Mouse (Mus musculus) MEL (cell line): ENCODE results near the gene Dhx29. TPM values are rescaled to one million over a fixed set of nuclear protein-coding genes. Genes with fewer than 3 reads are reported as not detected.

Experiments
- DNase-seq: peaks from one replicate; pipeline ENCODE4 v3.0.0; 2011; ENCODE audit warnings: low read depth, low spot score
- H3K27ac ChIP-seq: 2 replicates; pipeline ENCODE4 v1.5.1; 2012; ENCODE audit warnings: low read depth, mild to moderate bottlenecking, control low read depth, low read length, moderate library complexity; ENCODE audit not compliant: control insufficient read depth
- H3K27me3 ChIP-seq, 2 experiments: fragments of 150-350 bp in 1 of 2; sonication (generic) in 1 of 2; 2 replicates each; pipeline ENCODE4 v1.6.1; 2012; ENCODE audit warnings: low read length in 2 of 2, mild to moderate bottlenecking in 2 of 2, improper control_type of control experiment in 1 of 2, moderate library complexity in 1 of 2; ENCODE audit not compliant: insufficient read depth in 2 of 2, control insufficient read depth in 1 of 2
- H3K36me3 ChIP-seq, 2 experiments: 2 replicates each; pipeline ENCODE4 v1.6.1; 2012 to 2014; ENCODE audit warnings: low read length in 2 of 2, improper control_type of control experiment in 1 of 2, inconsistent platforms in 1 of 2, mild to moderate bottlenecking in 1 of 2; ENCODE audit not compliant: insufficient read depth in 2 of 2, control insufficient read depth in 1 of 2
- H3K4me1 ChIP-seq, 2 experiments: fragments of 150-350 bp in 1 of 2; sonication (generic) in 1 of 2; 2 replicates each; pipeline ENCODE4 v1.6.1; 2012; ENCODE audit warnings: low read length in 2 of 2, improper control_type of control experiment in 1 of 2, mild to moderate bottlenecking in 1 of 2; ENCODE audit not compliant: insufficient read depth in 2 of 2, control insufficient read depth in 1 of 2
- H3K4me3 ChIP-seq, 2 experiments: fragments of 150-350 bp in 1 of 2; sonication (generic) in 1 of 2; 2 replicates each; pipeline ENCODE4 v1.5.1; 2012; ENCODE audit warnings: low read depth in 2 of 2, low read length in 2 of 2, mild to moderate bottlenecking in 2 of 2, moderate library complexity in 2 of 2, control low read depth in 1 of 2, improper control_type of control experiment in 1 of 2; ENCODE audit not compliant: control insufficient read depth in 1 of 2, insufficient read depth in 1 of 2
- H3K79me2 ChIP-seq: 2 replicates; pipeline ENCODE4 v1.6.1; 2012; ENCODE audit warnings: mild to moderate bottlenecking, low read length, moderate library complexity; ENCODE audit not compliant: control insufficient read depth, poor library complexity, insufficient read depth
- H3K9ac ChIP-seq: 2 replicates; pipeline ENCODE4 v1.6.1; 2012; ENCODE audit warnings: low read depth, mild to moderate bottlenecking, control low read depth, low read length, moderate library complexity; ENCODE audit not compliant: control insufficient read depth, poor library complexity, severe bottlenecking
- H3K9me3 ChIP-seq: fragments of 150-350 bp; sonication (generic); replicated peaks from 2 replicates; pipeline ENCODE4 v1.6.1; 2012; ENCODE audit warnings: mild to moderate bottlenecking, low read length, improper control_type of control experiment, moderate library complexity; ENCODE audit not compliant: insufficient read depth
- BHLHE40 ChIP-seq: IDR thresholded peaks from 2 replicates; pipeline ENCODE4 v1.6.1; 2012; ENCODE audit warnings: low read depth, mild to moderate bottlenecking, inconsistent platforms, low read length, improper control_type of control experiment, borderline replicate concordance
- CTCF ChIP-seq, 3 experiments: IDR thresholded peaks in 2 of 3; conservative IDR thresholded peaks in 1 of 3; 2 replicates each; pipeline ENCODE4 v1.5.1; 2011 to 2012; ENCODE audit warnings: low read length in 3 of 3, low read depth in 2 of 3, mild to moderate bottlenecking in 2 of 3, improper control_type of control experiment in 1 of 3, inconsistent platforms in 1 of 3, mixed read lengths in 1 of 3, moderate library complexity in 1 of 3; ENCODE audit not compliant: control insufficient read depth in 1 of 3, insufficient read depth in 1 of 3, poor library complexity in 1 of 3, severe bottlenecking in 1 of 3
- E2F4 ChIP-seq: IDR thresholded peaks from 2 replicates; pipeline ENCODE4 v1.6.1; 2011; ENCODE audit warnings: low read depth, low read length, improper control_type of control experiment, borderline replicate concordance
- EP300 ChIP-seq, 2 experiments: IDR thresholded peaks; 2 replicates each; pipeline ENCODE4 v1.6.1; 2011; ENCODE audit warnings: improper control_type of control experiment in 2 of 2, low read length in 2 of 2, low read depth in 1 of 2, mild to moderate bottlenecking in 1 of 2
- ETS1 ChIP-seq: IDR thresholded peaks from 2 replicates; pipeline ENCODE4 v1.6.1; 2012; ENCODE audit warnings: low read depth, mild to moderate bottlenecking, inconsistent platforms, low read length, improper control_type of control experiment, moderate library complexity
- GABPA ChIP-seq: IDR thresholded peaks from 2 replicates; pipeline ENCODE4 v1.6.1; 2012; ENCODE audit warnings: low read depth, mild to moderate bottlenecking, inconsistent platforms, low read length, improper control_type of control experiment, moderate library complexity
- GATA1 ChIP-seq: IDR thresholded peaks from 2 replicates; pipeline ENCODE4 v1.6.1; 2011; ENCODE audit warnings: low read depth, low read length, improper control_type of control experiment
- JUND ChIP-seq: IDR thresholded peaks from 2 replicates; pipeline ENCODE4 v1.6.1; 2011; ENCODE audit warnings: low read depth, mild to moderate bottlenecking, improper control_type of control experiment, low read length
- KAT2A ChIP-seq: conservative IDR thresholded peaks from 2 replicates; pipeline ENCODE4 v1.6.1; 2012; ENCODE audit warnings: low read depth, low read length, improper control_type of control experiment, inconsistent platforms
- MAFK ChIP-seq: IDR thresholded peaks from 2 replicates; pipeline ENCODE4 v1.6.1; 2011; ENCODE audit warnings: low read depth, mild to moderate bottlenecking, low read length, improper control_type of control experiment, borderline replicate concordance
- MAZ ChIP-seq: IDR thresholded peaks from 2 replicates; pipeline ENCODE4 v1.6.1; 2012; ENCODE audit warnings: low read depth, mild to moderate bottlenecking, inconsistent platforms, low read length, improper control_type of control experiment
- MXI1 ChIP-seq: IDR thresholded peaks from 2 replicates; pipeline ENCODE4 v1.6.1; 2011; ENCODE audit warnings: mild to moderate bottlenecking, low read depth, low read length, improper control_type of control experiment
- MYB ChIP-seq: IDR thresholded peaks from 2 replicates; pipeline ENCODE4 v1.6.1; 2011; ENCODE audit warnings: mild to moderate bottlenecking, low read depth, low read length, improper control_type of control experiment
- MYC ChIP-seq: IDR thresholded peaks from 2 replicates; pipeline ENCODE4 v1.6.1; 2011; ENCODE audit warnings: low read depth, mild to moderate bottlenecking, low read length, improper control_type of control experiment, moderate library complexity
- NELFE ChIP-seq: IDR thresholded peaks from 2 replicates; pipeline ENCODE4 v1.6.1; 2011; ENCODE audit warnings: low read depth, low read length, improper control_type of control experiment
- NRF1 ChIP-seq: IDR thresholded peaks from 2 replicates; pipeline ENCODE4 v1.6.1; 2014; ENCODE audit warnings: low read depth, mild to moderate bottlenecking, inconsistent platforms, low read length, improper control_type of control experiment, moderate library complexity; ENCODE audit not compliant: poor library complexity, insufficient read depth, severe bottlenecking
- POLR2A ChIP-seq, 2 experiments: IDR thresholded peaks; 2 replicates each; pipeline ENCODE4 v1.6.1; 2011 to 2012; ENCODE audit warnings: low read length in 2 of 2, mild to moderate bottlenecking in 2 of 2, control low read depth in 1 of 2, improper control_type of control experiment in 1 of 2, low read depth in 1 of 2, moderate library complexity in 1 of 2; ENCODE audit not compliant: control insufficient read depth in 1 of 2, insufficient read depth in 1 of 2, poor library complexity in 1 of 2
- RAD21 ChIP-seq: IDR thresholded peaks from 2 replicates; pipeline ENCODE4 v1.6.1; 2011; ENCODE audit warnings: mild to moderate bottlenecking, low read depth, low read length, improper control_type of control experiment
- SMC3 ChIP-seq: IDR thresholded peaks from 2 replicates; pipeline ENCODE4 v1.6.1; 2011; ENCODE audit warnings: low read depth, low read length, improper control_type of control experiment
- TAL1 ChIP-seq: IDR thresholded peaks from 2 replicates; pipeline ENCODE4 v1.6.1; 2012; ENCODE audit warnings: mild to moderate bottlenecking, inconsistent platforms, low read length, moderate library complexity, mixed read lengths
- UBTF ChIP-seq: IDR thresholded peaks from 2 replicates; pipeline ENCODE4 v1.6.1; 2012; ENCODE audit warnings: low read depth, mild to moderate bottlenecking, inconsistent platforms, low read length, improper control_type of control experiment, moderate library complexity, borderline replicate concordance; ENCODE audit not compliant: insufficient read depth
- USF1 ChIP-seq: IDR thresholded peaks from 2 replicates; pipeline ENCODE4 v1.6.1; 2014; ENCODE audit warnings: low read depth, mild to moderate bottlenecking, inconsistent platforms, low read length, improper control_type of control experiment, moderate library complexity
- ZC3H11A ChIP-seq: IDR thresholded peaks from 2 replicates; pipeline ENCODE4 v1.6.1; 2012; ENCODE audit warnings: low read depth, mild to moderate bottlenecking, inconsistent platforms, low read length, improper control_type of control experiment
- ZKSCAN1 ChIP-seq: IDR thresholded peaks from 2 replicates; pipeline ENCODE4 v1.6.1; 2012; ENCODE audit warnings: low read depth, mild to moderate bottlenecking, inconsistent platforms, low read length, improper control_type of control experiment, moderate library complexity
- polyA plus RNA-seq, 2 experiments: library from polyadenylated mRNA; stranded (reverse) in 1 of 2; unstranded in 1 of 2; fragments of >175 nt in 1 of 2; fragments of >200 nt in 1 of 2; gene quantifications; 2 replicates each; pipeline versions ENCODE4 v1.2.1 to v1.2.4; 2012; ENCODE audit warnings: low replicate concordance in 2 of 2, low read depth in 1 of 2; ENCODE audit not compliant: insufficient read length in 2 of 2, insufficient read depth in 1 of 2, missing spikeins in 1 of 2
- total RNA-seq: library from RNA; depleted of rRNA; stranded (reverse); fragments of 300-350 nt; gene quantifications from 2 replicates; pipeline ENCODE4 v1.2.3, GENCODE M21; 2012

The Dhx29 gene
- total and polyA plus RNA-seq, 3 experiments: 25.3 to 41.2 (median 26.7) TPM

GRCm38 (mm10) chr13:112920906-112921305, 6.3 kb upstream of the Dhx29 start:
- H3K36me3 ChIP-seq: peaks cover 7 to 40% of the 10 kb centered on the region in 2 experiments; a peak in 3 of 4 replicates
- no peak for DNase-seq
- peaks cover 0 to 7% of the 10 kb centered on the region in 2 experiments; a peak in 2 of 4 replicates for H3K4me1 ChIP-seq
- no peak overlapping the region for H3K9ac ChIP-seq
- no peak overlapping the region for H3K4me3 ChIP-seq
- peaks cover 34% of the 10 kb centered on the region for H3K79me2 ChIP-seq
- no peaks in the 10 kb centered on the region for H3K27me3 ChIP-seq
- TF ChIP-seq MYC (no peak), ETS1 (no peak), NELFE (no peak), KAT2A (no peak), RAD21 (no peak), JUND (no peak), BHLHE40 (no peak), MYB (no peak), GATA1 (no peak), UBTF (no peak), USF1 (no peak), POLR2A (IDR thresholded peaks at IDR 0.05; ENCODE audit: control insufficient read depth in 1 of 2, insufficient read depth in 1 of 2, low read depth in 1 of 2, low read length in 2 of 2, poor library complexity in 1 of 2) (no peak), ZC3H11A (no peak), MAZ (no peak), EP300 (IDR thresholded peaks at IDR 0.05; ENCODE audit: low read depth in 1 of 2, low read length in 2 of 2) (no peak), TAL1 (no peak), MAFK (no peak), E2F4 (no peak), SMC3 (no peak), ZKSCAN1 (no peak)
- no peaks in the 10 kb centered on the region for H3K9me3 ChIP-seq
- no peak overlapping the region for H3K27ac ChIP-seq

- Histone ChIP-seq H3K4me3 (0 out of 4 replicates have a peak overlapping the region, but pooled peaks of 1 of the 2 experiments have one; percentile 11), H3K9ac (no peak overlapping the region), H3K79me2 (peaks cover 55% of the 10 kb centered on the region)
- no peak for TF ChIP-seq SMC3
- TF ChIP-seq RAD21: no peak
- TF ChIP-seq UBTF: no peak
- TF ChIP-seq MYB: no peak
- TF ChIP-seq MXI1: no peak
- no peak for TF ChIP-seq EP300 (IDR thresholded peaks at IDR 0.05; ENCODE audit: low read depth in 1 of 2, low read length in 2 of 2)
- TF ChIP-seq GABPA: no peak
- TF ChIP-seq CTCF (IDR thresholded peaks at IDR 0.05 in 2 of 3, conservative IDR thresholded peaks at IDR 0.05 in 1 of 3; ENCODE audit: control insufficient read depth in 1 of 3, insufficient read depth in 1 of 3, low read depth in 2 of 3, low read length in 3 of 3, poor library complexity in 1 of 3, severe bottlenecking in 1 of 3): no peak
- TF ChIP-seq NRF1: no peak
- TF ChIP-seq E2F4: no peak
- TF ChIP-seq, all 39 proteins: peak for 0
- Histone ChIP-seq H3K9me3 (no peaks in the 10 kb centered on the region), H3K27me3 (no peaks in the 10 kb centered on the region), H3K4me1 (peaks cover 3 to 14% of the 10 kb centered on the region in 2 experiments; a peak in 3 of 4 replicates), H3K36me3 (peaks cover 13 to 14% of the 10 kb centered on the region in 2 experiments), H3K27ac (no peak overlapping the region)
- no peak for DNase-seq
Measured at GRCm38 (mm10) chr13:112925266-112925665, 2.0 kb upstream of the Dhx29 start.
